Mouse (Mus musculus) forebrain, embryonic 15.5 days (tissue): ENCODE measurements at regions not wholly inside any gene's neighbourhood (a gene's known extent, or its start where the extent isn't known, plus 50 kb on each side); places are given as distances from the start of the nearest gene placed in this dataset.

Experiments used
- ATAC-seq: fragments of 200-750 bp; cut with Nextera tagmentation; replicated peaks from 2 replicates; pipeline ENCODE4 v1.8.0; 2017; ENCODE audit warnings: mild to moderate bottlenecking, moderate TSS enrichment, moderate library complexity
- H3K27ac ChIP-seq: fragments of 300-500 bp; sonication (generic); replicated peaks from 2 replicates; pipeline ENCODE4 v1.5.1; 2015; ENCODE audit warnings: mild to moderate bottlenecking, inconsistent platforms
- H3K27me3 ChIP-seq: fragments of 300-500 bp; sonication (generic); 2 replicates; pipeline ENCODE4 v1.6.1; 2015; ENCODE audit warnings: inconsistent platforms
- H3K36me3 ChIP-seq: fragments of 300-500 bp; sonication (generic); 2 replicates; pipeline ENCODE4 v1.6.1; 2015; ENCODE audit warnings: mild to moderate bottlenecking, inconsistent platforms
- H3K4me1 ChIP-seq: fragments of 300-500 bp; sonication (generic); 2 replicates; pipeline ENCODE4 v1.6.1; 2015; ENCODE audit warnings: inconsistent platforms
- H3K4me2 ChIP-seq: fragments of 300-500 bp; sonication (generic); replicated peaks from 2 replicates; pipeline ENCODE4 v1.6.1; 2015; ENCODE audit warnings: mild to moderate bottlenecking, inconsistent platforms
- H3K4me3 ChIP-seq: fragments of 300-500 bp; sonication (generic); 2 replicates; pipeline ENCODE4 v1.5.1; 2015; ENCODE audit warnings: mild to moderate bottlenecking, inconsistent platforms
- H3K9ac ChIP-seq: fragments of 300-500 bp; sonication (generic); replicated peaks from 2 replicates; pipeline ENCODE4 v1.6.1; 2015; ENCODE audit warnings: mild to moderate bottlenecking, inconsistent platforms
- H3K9me3 ChIP-seq: fragments of 300-500 bp; sonication (generic); 2 replicates; pipeline ENCODE4 v1.6.1; 2016; ENCODE audit warnings: inconsistent platforms
- WGBS: fragments of 180-500 bp; shearing (Covaris S2); methylation state at CpG from one replicate; pipeline ENCODE4 v1.1.7; 2015; ENCODE audit warnings: mixed read lengths; 5-methylcytosine and 5-hydroxymethylcytosine counted together

GRCm38 (mm10) chr3:99815115-99815514, 70.1 kb upstream of the Spag17 start:
- ATAC-seq, result no peak
- Histone ChIP-seq H3K27me3 (no peaks in the 10 kb centered on the region), H3K4me2 (no peak overlapping the region), H3K9me3 (no peaks in the 10 kb centered on the region), H3K9ac (no peak overlapping the region), H3K27ac (no peak overlapping the region), H3K4me1 (no peaks in the 10 kb centered on the region), H3K4me3 (no peak overlapping the region), H3K36me3 (no peaks in the 10 kb centered on the region)
- 63% methylated on average over 3 of the region's 3 CpGs for WGBS

DNA sequence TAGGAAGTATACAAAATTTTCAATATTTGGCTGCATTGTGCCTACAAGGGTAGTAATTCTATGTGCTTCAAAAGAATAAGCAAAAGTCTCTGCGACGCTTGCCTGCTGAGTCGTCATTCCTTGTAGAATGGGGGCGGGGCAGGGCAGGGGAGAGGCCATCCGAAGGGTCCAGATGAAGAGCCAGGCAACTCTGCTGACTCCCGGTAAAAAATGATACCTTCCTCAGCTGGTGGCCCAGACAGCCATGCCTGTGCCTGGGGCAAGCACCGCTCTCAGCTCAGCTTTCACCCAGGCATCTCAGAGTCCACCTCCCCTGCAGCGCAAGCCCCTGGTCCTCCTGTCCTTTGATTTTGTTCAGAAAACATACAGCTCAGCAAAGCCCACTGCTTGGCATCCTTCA, 67.2 kb upstream of the Spag17 start:
- WGBS, result 72% methylated on average over 8 of the region's 8 CpGs
- no peak for ATAC-seq
- H3K4me2 ChIP-seq, result no peak overlapping the region

GRCm38 (mm10) chr3:99822735-99823134, 62.5 kb upstream of the Spag17 start:
- no peak for ATAC-seq
- WGBS, result 87% methylated on average over 5 of the region's 5 CpGs
- H3K4me3 ChIP-seq, result no peak overlapping the region
- no peaks in the 10 kb centered on the region for H3K36me3 ChIP-seq
- no peaks in the 10 kb centered on the region for H3K27me3 ChIP-seq
- H3K4me1 ChIP-seq, result no peaks in the 10 kb centered on the region
- H3K9me3 ChIP-seq, result no peaks in the 10 kb centered on the region
- H3K9ac ChIP-seq, result no peak overlapping the region
- H3K4me2 ChIP-seq, result no peak overlapping the region
- no peak overlapping the region for H3K27ac ChIP-seq

More for the DNA sequence above, 67.2 kb upstream of the Spag17 start:
- Histone ChIP-seq H3K36me3 (no peaks in the 10 kb centered on the region), H3K4me3 (no peak overlapping the region), H3K27ac (no peak overlapping the region), H3K9ac (no peak overlapping the region), H3K4me1 (no peaks in the 10 kb centered on the region), H3K27me3 (no peaks in the 10 kb centered on the region), H3K9me3 (no peaks in the 10 kb centered on the region)

- Histone ChIP-seq H3K36me3 (no peaks in the 10 kb centered on the region), H3K9me3 (no peaks in the 10 kb centered on the region), H3K27ac (no peak overlapping the region), H3K4me1 (no peaks in the 10 kb centered on the region), H3K4me3 (no peak overlapping the region), H3K27me3 (no peaks in the 10 kb centered on the region), H3K9ac (no peak overlapping the region), H3K4me2 (no peak overlapping the region)
- no peak for ATAC-seq
- 88% methylated on average over 3 of the region's 3 CpGs for WGBS
Observed at GRCm38 (mm10) chr3:99823256-99823655, 62.0 kb upstream of the Spag17 start.
